Mouse (Mus musculus) cerebellum, postnatal 10 days (tissue): ENCODE data around the gene Atxn7l1.
A peak's percentile ranks its signal among the peaks of the same experiment; 100 is the strongest.
"Not testable (repeated sequence)": the region's sequence is repeated elsewhere in the genome, so short reads cannot be mapped to it uniquely, and the experiment has no call there.

Experiments
- DNase-seq, 2 experiments: peaks; one replicate each; pipeline ENCODE4 v3.0.0; 2021; ENCODE audit warnings: mixed read lengths in 2 of 2

Gene Atxn7l1

GRCm38 (mm10) chr12:33153850-33154249, 6.4 kb downstream of the Atxn7l1 start:
- no peak for DNase-seq

- DNase-seq: no peak
Measured at GRCm38 (mm10) chr12:33154732-33155131, 7.2 kb downstream of the Atxn7l1 start.

- DNase-seq: no peak
Measured at GRCm38 (mm10) chr12:33156334-33157018, 9.0 kb downstream of the Atxn7l1 start.

- DNase-seq: no peak
Measured at GRCm38 (mm10) chr12:33158256-33158655, 10.8 kb downstream of the Atxn7l1 start.

- no peak for DNase-seq
Measured at GRCm38 (mm10) chr12:33160406-33160805, 12.9 kb downstream of the Atxn7l1 start.

- DNase-seq: peak; percentile 75 to 81
Measured at GRCm38 (mm10) chr12:33162541-33162940, 15.0 kb downstream of the Atxn7l1 start.

- DNase-seq: not testable (repeated sequence)
Measured at GRCm38 (mm10) chr12:33164019-33164418, 16.5 kb downstream of the Atxn7l1 start.

- peak in 1 of 2 experiments; percentile 21 for DNase-seq
Measured at GRCm38 (mm10) chr12:33166712-33167111, 19.2 kb downstream of the Atxn7l1 start.

- DNase-seq: no peak
Measured at GRCm38 (mm10) chr12:33167545-33167944, 20.1 kb downstream of the Atxn7l1 start.

GRCm38 (mm10) chr12:33168491-33168890, 21.0 kb downstream of the Atxn7l1 start:
- no peak for DNase-seq

- no peak for DNase-seq
Measured at GRCm38 (mm10) chr12:33169777-33170494, 22.4 kb downstream of the Atxn7l1 start.

- DNase-seq: no peak
Measured at GRCm38 (mm10) chr12:33170822-33171221, 23.3 kb downstream of the Atxn7l1 start.

- no peak for DNase-seq
Measured at GRCm38 (mm10) chr12:33172926-33173325, 25.4 kb downstream of the Atxn7l1 start.

GRCm38 (mm10) chr12:33173720-33174141, 26.2 kb downstream of the Atxn7l1 start:
- no peak for DNase-seq

GRCm38 (mm10) chr12:33174171-33174570, 26.7 kb downstream of the Atxn7l1 start:
- no peak for DNase-seq

GRCm38 (mm10) chr12:33174675-33175357, 27.3 kb downstream of the Atxn7l1 start:
- no peak for DNase-seq

- DNase-seq: peak; percentile 29 to 49
Measured at GRCm38 (mm10) chr12:33175621-33176554, 28.4 kb downstream of the Atxn7l1 start.

GRCm38 (mm10) chr12:33176555-33176900, 29.0 kb downstream of the Atxn7l1 start:
- DNase-seq: peak; percentile 48 to 59

- no peak for DNase-seq
Measured at GRCm38 (mm10) chr12:33180421-33180820, 32.9 kb downstream of the Atxn7l1 start.

GRCm38 (mm10) chr12:33181875-33182274, 34.4 kb downstream of the Atxn7l1 start:
- DNase-seq: no peak

GRCm38 (mm10) chr12:33182428-33183137, 35.1 kb downstream of the Atxn7l1 start:
- DNase-seq: no peak

- no peak for DNase-seq
Measured at GRCm38 (mm10) chr12:33183138-33183627, 35.7 kb downstream of the Atxn7l1 start.
